Mouse (Mus musculus) brown adipose tissue, adult 24 weeks (tissue): ENCODE measurements around the gene Slc2a5. TPM values are rescaled to one million over a fixed set of nuclear protein-coding genes. Genes with fewer than 3 reads are reported as not detected.

Experiments
- H3K27ac ChIP-seq: fragments of 200-500 bp; replicated peaks from 2 replicates; pipeline ENCODE4 v1.5.1; 2012; ENCODE audit warnings: low read depth, mild to moderate bottlenecking, low read length
- H3K4me1 ChIP-seq: fragments of 200-500 bp; 2 replicates; pipeline ENCODE4 v1.6.1; 2012; ENCODE audit warnings: low read length, mixed read lengths; ENCODE audit not compliant: control insufficient read depth, insufficient read depth, insufficient read length
- H3K4me3 ChIP-seq: fragments of 200-500 bp; 2 replicates; pipeline ENCODE4 v1.5.1; 2012; ENCODE audit warnings: low read depth, mild to moderate bottlenecking, low read length, moderate library complexity; ENCODE audit not compliant: insufficient read depth
- polyA plus RNA-seq: library from polyadenylated mRNA; stranded (reverse); fragments of >200 nt; gene quantifications from 2 replicates; pipeline ENCODE4 v1.2.4, GENCODE M21; 2012; ENCODE audit not compliant: missing spikeins, insufficient read depth, insufficient read length

The Slc2a5 gene
- polyA plus RNA-seq, 1 experiment, result 46.1 TPM

GRCm38 (mm10) chr4:150092583-150092902 is 26.5 kb upstream of the Slc2a5 start:
- H3K4me1 ChIP-seq, result peaks cover 11% of the 10 kb centered on the region
- H3K27ac ChIP-seq, result no peak overlapping the region
- H3K4me3 ChIP-seq, result no peak overlapping the region

DNA sequence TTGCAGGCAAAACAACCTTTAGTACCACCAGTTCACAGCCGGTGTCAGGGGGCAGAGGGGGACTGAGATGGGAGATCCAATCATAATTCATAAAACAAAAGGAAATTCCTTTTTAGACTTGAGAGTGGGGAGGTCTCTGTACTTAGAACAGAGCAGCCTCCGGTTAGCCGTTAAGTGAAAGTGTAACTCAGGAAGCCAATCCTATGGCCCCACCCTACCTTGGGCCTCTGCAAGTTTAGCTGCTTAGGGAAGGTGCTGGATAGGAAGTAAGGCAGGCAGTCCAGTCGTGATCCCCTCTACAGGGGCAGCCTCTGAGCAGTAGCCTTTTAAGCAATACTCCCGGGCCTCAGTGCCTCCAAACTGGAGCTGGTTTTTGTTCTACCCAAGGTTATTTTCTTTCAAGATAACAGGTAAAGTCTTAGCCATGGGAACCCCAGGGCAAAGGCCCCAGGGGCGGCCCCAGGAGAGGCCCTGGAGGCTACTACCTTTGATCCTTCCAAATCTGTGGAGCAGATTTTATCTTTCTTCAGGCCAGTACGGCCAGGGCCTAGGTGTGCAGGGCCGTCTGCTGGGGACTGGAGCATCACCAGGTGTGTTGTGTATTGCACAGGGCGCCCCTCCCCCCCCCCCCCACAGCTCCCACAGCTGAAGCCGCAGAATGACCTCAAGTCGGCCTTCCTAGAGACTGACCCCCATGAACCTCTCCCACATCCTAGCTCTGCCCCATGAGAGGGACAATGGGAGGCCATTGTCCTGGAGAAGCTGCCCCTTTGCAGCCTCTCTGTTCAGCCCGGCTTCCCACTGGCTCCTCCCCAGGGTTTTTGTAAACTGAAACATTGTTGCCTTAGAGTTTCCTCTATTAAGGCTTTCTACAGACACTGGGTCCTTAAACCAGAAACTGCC is 25.3 kb upstream of the Slc2a5 start:
- Histone ChIP-seq H3K4me3 (no peak overlapping the region), H3K4me1 (peaks cover 4% of the 10 kb centered on the region), H3K27ac (no peak overlapping the region)

- H3K27ac ChIP-seq, result no peak overlapping the region
- H3K4me3 ChIP-seq, result no peak overlapping the region
- no peaks in the 10 kb centered on the region for H3K4me1 ChIP-seq
These were observed 24.7 kb upstream of the Slc2a5 start for GRCm38 (mm10) chr4:150094463-150094789.

- H3K4me3 ChIP-seq, result no peak overlapping the region
- H3K4me1 ChIP-seq, result no peaks in the 10 kb centered on the region
- no peak overlapping the region for H3K27ac ChIP-seq
These were observed 22.8 kb upstream of the Slc2a5 start for GRCm38 (mm10) chr4:150096309-150096708.

DNA sequence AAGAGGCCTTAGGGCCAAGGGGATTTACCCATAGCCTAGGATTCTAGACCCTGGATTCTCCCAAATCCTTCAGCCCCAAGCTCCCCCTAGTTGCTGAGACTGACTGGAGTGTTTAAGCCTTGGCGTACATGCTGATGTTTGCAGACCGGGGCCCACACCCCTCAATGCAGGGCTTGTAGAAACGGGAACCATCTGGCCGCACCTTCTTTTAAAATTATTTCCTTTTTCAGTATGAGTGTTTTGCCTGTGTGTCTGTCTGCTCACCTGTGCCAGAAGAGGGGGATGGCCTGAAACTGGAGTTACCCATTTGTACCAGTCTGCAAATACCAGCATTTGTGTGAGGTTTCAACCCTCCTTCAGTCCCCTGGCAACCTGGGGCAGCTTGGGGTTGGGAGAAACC is 21.2 kb upstream of the Slc2a5 start:
- no peak overlapping the region for H3K27ac ChIP-seq
- no peak overlapping the region for H3K4me3 ChIP-seq
- no peaks in the 10 kb centered on the region for H3K4me1 ChIP-seq

- H3K4me1 ChIP-seq, result no peaks in the 10 kb centered on the region
These were observed 20.2 kb upstream of the Slc2a5 start for GRCm38 (mm10) chr4:150098880-150099279.

DNA sequence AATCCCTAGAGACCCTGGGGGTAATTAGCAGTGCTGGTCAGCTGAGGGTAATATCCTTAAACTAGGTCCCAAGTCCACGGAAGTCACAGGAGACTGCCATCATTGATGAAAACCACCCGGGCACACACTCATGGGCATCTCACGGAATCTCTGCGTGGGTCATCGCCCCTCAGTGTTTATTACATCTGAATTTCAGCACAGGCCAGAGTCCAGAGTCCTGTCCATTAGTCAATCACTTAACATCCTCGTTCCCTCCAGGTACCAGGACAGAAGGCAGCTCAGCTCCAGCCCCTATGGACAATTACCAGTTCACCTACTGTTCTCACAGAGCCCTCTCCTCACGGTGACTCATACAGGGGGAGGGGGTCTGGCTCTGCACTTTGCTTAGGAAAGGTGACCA is 16.3 kb upstream of the Slc2a5 start:
- Histone ChIP-seq H3K27ac (no peak overlapping the region), H3K4me1 (no peaks in the 10 kb centered on the region), H3K4me3 (no peak overlapping the region)

More at GRCm38 (mm10) chr4:150098880-150099279, 20.2 kb upstream of the Slc2a5 start:
- Histone ChIP-seq H3K4me3 (no peak overlapping the region), H3K27ac (no peak overlapping the region)

DNA sequence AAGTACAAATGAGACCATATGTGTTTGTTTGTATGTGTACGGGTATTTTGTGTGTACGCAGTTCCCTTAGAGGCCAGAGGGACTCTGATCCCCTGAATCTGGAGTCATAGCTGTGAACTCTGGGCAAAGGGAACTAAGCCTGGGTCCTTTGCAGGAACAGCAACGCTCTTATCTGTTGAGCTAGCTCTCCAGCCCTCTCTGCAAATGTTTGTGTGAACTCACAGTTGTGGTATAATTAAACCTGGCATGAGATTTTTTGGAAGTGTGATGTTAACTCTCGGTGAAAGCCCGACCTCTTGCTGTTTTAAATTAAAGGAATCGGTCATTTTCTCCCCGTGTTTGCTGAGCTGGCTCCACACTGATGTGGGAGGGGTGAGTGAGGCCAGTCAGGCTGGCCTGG is 13.4 kb upstream of the Slc2a5 start:
- H3K4me1 ChIP-seq, result no peaks in the 10 kb centered on the region
- H3K27ac ChIP-seq, result no peak overlapping the region
- no peak overlapping the region for H3K4me3 ChIP-seq

GRCm38 (mm10) chr4:150106637-150107036 is 12.4 kb upstream of the Slc2a5 start:
- no peaks in the 10 kb centered on the region for H3K4me1 ChIP-seq
- H3K27ac ChIP-seq, result no peak overlapping the region
- H3K4me3 ChIP-seq, result no peak overlapping the region

DNA sequence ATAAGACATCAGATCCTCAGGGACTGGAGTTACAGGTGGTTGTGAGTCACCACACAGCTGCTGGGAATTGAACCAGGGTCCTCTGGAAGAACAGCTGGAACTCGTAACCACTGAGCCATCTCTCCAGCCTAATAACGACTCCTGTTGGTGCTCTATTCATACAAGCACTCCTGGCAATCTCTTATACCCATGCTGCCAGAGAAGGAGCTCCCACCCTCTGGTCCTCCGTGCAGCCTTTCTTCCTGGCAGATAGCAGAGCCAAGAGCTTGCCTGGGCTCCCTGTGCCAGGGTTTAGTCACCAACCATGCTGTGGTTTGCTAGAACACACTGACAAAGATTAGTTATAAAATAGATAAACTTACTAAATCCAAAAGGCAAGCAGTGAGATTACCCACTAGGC is 9.4 kb upstream of the Slc2a5 start:
- H3K27ac ChIP-seq, result no peak overlapping the region

DNA sequence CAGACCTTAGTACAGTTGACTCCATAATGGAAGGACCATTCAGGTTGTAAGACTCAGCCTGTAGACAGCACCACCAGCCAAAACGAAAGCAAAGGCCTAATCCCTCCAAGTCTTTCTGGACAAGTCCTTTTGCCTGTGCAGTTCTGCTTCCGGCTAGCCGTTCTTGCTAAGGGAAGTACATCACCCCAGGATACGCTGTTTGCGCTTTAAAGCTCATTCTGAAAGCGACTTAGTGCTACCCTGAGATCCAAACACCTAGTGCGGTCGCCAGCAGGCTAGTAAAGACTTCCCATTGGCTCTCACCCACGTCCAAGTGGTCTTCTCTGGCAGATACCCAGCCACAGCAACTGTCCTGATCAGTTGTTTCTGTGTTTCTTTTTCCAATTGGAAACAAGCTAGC is 8.7 kb upstream of the Slc2a5 start:
- Histone ChIP-seq H3K4me1 (no peaks in the 10 kb centered on the region), H3K27ac (no peak overlapping the region), H3K4me3 (no peak overlapping the region)

More for the DNA sequence above, 9.4 kb upstream of the Slc2a5 start:
- Histone ChIP-seq H3K4me3 (no peak overlapping the region), H3K4me1 (no peaks in the 10 kb centered on the region)

DNA sequence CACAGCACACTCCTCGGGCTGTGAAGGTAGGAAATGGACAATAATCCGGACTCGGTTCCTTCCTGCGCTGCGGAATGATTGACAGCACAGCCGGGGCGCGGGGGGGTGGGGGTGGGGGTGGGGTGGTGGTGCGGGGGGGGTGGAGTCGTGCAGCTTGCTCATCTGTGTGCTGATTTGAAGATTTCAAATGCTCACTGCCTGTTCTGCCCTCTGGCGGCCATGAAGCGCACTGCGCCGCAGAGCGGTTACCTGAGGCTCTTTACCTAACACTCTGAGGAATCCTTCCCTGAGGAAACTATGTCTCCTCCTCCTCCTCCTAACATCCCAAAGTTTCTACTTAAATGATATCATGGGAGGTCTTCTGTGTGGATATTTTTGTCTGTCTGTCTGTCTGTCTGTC is 6.2 kb upstream of the Slc2a5 start:
- Histone ChIP-seq H3K4me1 (no peaks in the 10 kb centered on the region), H3K4me3 (no peak overlapping the region), H3K27ac (no peak overlapping the region)

DNA sequence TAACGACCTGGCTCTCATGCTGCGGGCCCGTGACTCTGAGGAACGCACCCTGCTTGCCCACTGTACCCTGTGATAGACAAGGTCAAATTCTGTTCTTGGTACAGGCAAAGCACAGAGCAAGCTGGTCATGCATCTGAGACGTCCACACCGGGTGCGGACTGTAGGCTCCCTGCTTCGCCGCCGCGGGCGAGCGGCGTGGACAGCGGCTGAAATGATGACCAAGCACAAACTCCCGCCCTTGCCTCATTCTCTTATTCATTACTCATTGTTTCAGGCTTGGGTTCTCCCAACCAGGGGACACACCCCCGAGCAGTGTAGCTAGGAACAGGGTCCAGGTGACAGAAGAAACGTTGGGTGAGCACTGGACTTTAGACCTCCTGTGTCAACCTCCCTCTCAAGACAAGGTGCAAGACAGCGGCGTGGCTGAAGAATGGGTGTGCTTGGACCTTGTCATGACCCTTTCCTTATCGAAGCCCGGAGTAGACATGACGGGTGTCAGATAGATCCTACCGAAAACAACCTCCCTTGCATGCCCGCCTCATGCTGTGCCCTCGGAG is 4.5 kb upstream of the Slc2a5 start:
- Histone ChIP-seq H3K27ac (no peak overlapping the region), H3K4me1 (no peaks in the 10 kb centered on the region), H3K4me3 (no peak overlapping the region)

GRCm38 (mm10) chr4:150117311-150117710 is 1.8 kb upstream of the Slc2a5 start:
- Histone ChIP-seq H3K4me3 (no peak overlapping the region), H3K27ac (no peak overlapping the region), H3K4me1 (no peaks in the 10 kb centered on the region)

DNA sequence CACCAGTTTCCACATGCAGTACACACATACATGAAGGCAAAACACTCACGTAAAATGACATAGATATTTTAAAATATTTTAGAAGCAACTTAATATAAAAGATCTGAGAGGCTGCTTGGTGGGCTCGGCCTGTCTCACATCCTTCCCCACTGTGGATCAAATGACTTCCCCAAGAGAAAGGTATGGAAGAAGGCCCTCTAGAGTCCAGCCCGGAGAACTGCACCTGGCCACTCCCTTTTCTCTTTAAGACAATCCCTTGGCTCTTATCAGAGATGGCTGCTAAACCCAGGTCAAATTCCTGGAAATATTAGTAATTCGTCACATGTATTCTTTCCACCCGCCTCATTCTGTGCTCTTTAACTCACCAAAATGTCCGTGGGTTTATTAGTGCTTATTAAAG is 920 bp upstream of the Slc2a5 start:
- no peaks in the 10 kb centered on the region for H3K4me1 ChIP-seq
- H3K4me3 ChIP-seq, result no peak overlapping the region
- no peak overlapping the region for H3K27ac ChIP-seq

DNA sequence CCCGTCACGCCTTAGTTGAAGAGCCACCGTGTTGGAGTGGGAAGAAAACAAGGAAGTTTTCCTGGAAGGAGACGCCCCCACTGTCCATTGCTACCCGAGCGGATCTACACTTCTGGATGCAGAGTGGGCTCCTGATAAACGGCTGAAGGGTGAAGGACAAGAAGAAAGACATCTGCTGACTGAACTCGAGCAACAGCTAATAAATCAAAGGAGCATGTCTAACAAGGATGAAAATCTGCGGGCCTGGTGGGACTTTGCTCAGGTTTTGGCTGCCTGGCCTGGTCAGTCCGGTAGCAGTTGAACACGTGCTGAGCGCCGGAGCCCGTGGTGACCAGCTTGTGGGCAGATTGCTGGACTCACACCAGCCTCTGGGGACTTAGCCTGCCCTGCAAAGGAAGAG is 557 bp downstream of the Slc2a5 start:
- H3K4me1 ChIP-seq, result no peaks in the 10 kb centered on the region
- no peak overlapping the region for H3K4me3 ChIP-seq
- no peak overlapping the region for H3K27ac ChIP-seq
